ENCODE assay signal across 8 mouse cellular contexts in genomic region chr11:58307411-58308080, GRCm38 (mm10). TPM values are rescaled to one million over a fixed set of nuclear protein-coding genes. Genes with fewer than 3 reads are reported as not detected.
DNase-seq lines count a peak whose midpoint lies in the region; ATAC-seq and TF ChIP-seq lines count a peak whose summit lies in the region.

No protein-coding gene starts in this region.

- peaks cover 13% of the 10 kb centered on the region for H3K36me3 ChIP-seq in C2C12 (ENCODE audit: control insufficient read depth, insufficient read depth)
- peaks cover 9% of the 10 kb centered on the region; the same call in 1 of the 2 replicates for H3K36me3 ChIP-seq in embryonic facial prominence, embryonic 14.5 days (ENCODE audit: control insufficient read depth, insufficient read depth, low read length)
- H3K36me3 ChIP-seq in heart, embryonic 12.5 days: peaks cover 5% of the 10 kb centered on the region; the same call in 1 of the 2 replicates
- H3K36me3 ChIP-seq in kidney, embryonic 15.5 days: peaks cover 25% of the 10 kb centered on the region
- H3K36me3 ChIP-seq in neural tube, embryonic 14.5 days (ENCODE audit: control insufficient read depth, insufficient read depth, low read length): 0 out of 2 replicates have a peak, but pooled peaks cover 6% of the 10 kb centered on the region

- WGBS in embryonic facial prominence, embryonic 14.5 days: 1% methylated on average over 29 of the region's 42 CpGs
- WGBS in heart, embryonic 12.5 days: under 1% methylated on average over 42 of the region's 42 CpGs
- WGBS in kidney, embryonic 15.5 days: under 1% methylated on average over 42 of the region's 42 CpGs
- under 1% methylated on average over 42 of the region's 42 CpGs for WGBS in neural tube, embryonic 14.5 days

- peak; percentile 76 for ATAC-seq in embryonic facial prominence, embryonic 14.5 days (ENCODE audit: low read depth)
- ATAC-seq in heart, embryonic 12.5 days (ENCODE audit: insufficient number of reproducible peaks, low FRiP score): peak; percentile 35
- peak; percentile 86 for ATAC-seq in kidney, embryonic 15.5 days (replicated peaks; ENCODE audit: low FRiP score)
- peak; percentile 32 for ATAC-seq in neural tube, embryonic 14.5 days (ENCODE audit: low read depth)

- peaks cover 12% of the 10 kb centered on the region for H3K79me2 ChIP-seq in C2C12 (ENCODE audit: control insufficient read depth, insufficient read depth)

- H3K9ac ChIP-seq in embryonic facial prominence, embryonic 14.5 days (ENCODE audit: low read depth, low read length): peak overlapping the region; percentile 72
- H3K9ac ChIP-seq in heart, embryonic 12.5 days: peak overlapping the region; percentile 85
- H3K9ac ChIP-seq in kidney, embryonic 15.5 days: peak overlapping the region; percentile 59
- peak overlapping the region; percentile 60 for H3K9ac ChIP-seq in neural tube, embryonic 14.5 days (replicated peaks; ENCODE audit: low read depth, low read length)

- peak overlapping the region; percentile 56 for H3K4me3 ChIP-seq in C2C12 (ENCODE audit: insufficient read depth, poor library complexity, severe bottlenecking)
- peak overlapping the region; percentile 48 for H3K4me3 ChIP-seq in embryonic facial prominence, embryonic 14.5 days (ENCODE audit: low read depth, low read length)
- H3K4me3 ChIP-seq in heart, embryonic 12.5 days: peak overlapping the region; percentile 56
- peak overlapping the region; percentile 58 for H3K4me3 ChIP-seq in kidney, embryonic 15.5 days (replicated peaks)
- peak overlapping the region; percentile 45 for H3K4me3 ChIP-seq in neural tube, embryonic 14.5 days (ENCODE audit: low read depth, low read length)

- peaks cover 15% of the 10 kb centered on the region for H3K4me1 ChIP-seq in embryonic facial prominence, embryonic 14.5 days (ENCODE audit: control insufficient read depth, insufficient read depth, low read length)
- peaks cover 14% of the 10 kb centered on the region for H3K4me1 ChIP-seq in heart, embryonic 12.5 days (replicated peaks)
- peaks cover 26% of the 10 kb centered on the region for H3K4me1 ChIP-seq in kidney, embryonic 15.5 days
- peaks cover 13% of the 10 kb centered on the region for H3K4me1 ChIP-seq in neural tube, embryonic 14.5 days (ENCODE audit: control insufficient read depth, insufficient read depth, low read length)

- peaks cover 2% of the 10 kb centered on the region for H3K79me3 ChIP-seq in C2C12 (ENCODE audit: low read depth)

- TF ChIP-seq CTCF in C2C12 (IDR thresholded peaks at IDR 0.05; ENCODE audit: control insufficient read depth, insufficient read depth, insufficient read length): no peak

- peak; percentile 64 for DNase-seq in adrenal gland, postnatal 10 days
- DNase-seq in embryonic facial prominence, embryonic 14.5 days (ENCODE audit: low spot score): peak; percentile 86
- peak; percentile 73 to 84 for DNase-seq in lung, adult 18-20 months
- DNase-seq in thymus, adult 18-20 months: peak; percentile 43 to 63

- peak overlapping the region; percentile 82 for H3K27ac ChIP-seq in embryonic facial prominence, embryonic 14.5 days (replicated peaks; ENCODE audit: low read depth, low read length)
- H3K27ac ChIP-seq in heart, embryonic 12.5 days (ENCODE audit: poor library complexity, severe bottlenecking): no peak overlapping the region
- peak overlapping the region; percentile 90 for H3K27ac ChIP-seq in kidney, embryonic 15.5 days
- peak overlapping the region; percentile 66 for H3K27ac ChIP-seq in neural tube, embryonic 14.5 days (ENCODE audit: low read depth, low read length)

- peak overlapping the region; percentile 78 for H3ac ChIP-seq in C2C12 (ENCODE audit: control insufficient read depth, insufficient read length, low read depth)

- H3K9me3 ChIP-seq in embryonic facial prominence, embryonic 14.5 days (ENCODE audit: control insufficient read depth, low read length): no peaks in the 10 kb centered on the region
- no peaks in the 10 kb centered on the region for H3K9me3 ChIP-seq in heart, embryonic 12.5 days (replicated peaks)
- no peaks in the 10 kb centered on the region for H3K9me3 ChIP-seq in kidney, embryonic 15.5 days (replicated peaks)
- H3K9me3 ChIP-seq in neural tube, embryonic 14.5 days (ENCODE audit: control insufficient read depth, low read length): no peaks in the 10 kb centered on the region

- no peaks in the 10 kb centered on the region for H3K27me3 ChIP-seq in C2C12 (ENCODE audit: control insufficient read depth, insufficient read depth, insufficient read length)
- no peaks in the 10 kb centered on the region for H3K27me3 ChIP-seq in embryonic facial prominence, embryonic 14.5 days (replicated peaks; ENCODE audit: control insufficient read depth, insufficient read depth, low read length)
- no peaks in the 10 kb centered on the region; the same call in 1 of the 2 replicates for H3K27me3 ChIP-seq in heart, embryonic 12.5 days (replicated peaks)
- no peaks in the 10 kb centered on the region for H3K27me3 ChIP-seq in kidney, embryonic 15.5 days
- no peaks in the 10 kb centered on the region for H3K27me3 ChIP-seq in neural tube, embryonic 14.5 days (ENCODE audit: control insufficient read depth, insufficient read depth, low read length)

- H3K4me2 ChIP-seq in embryonic facial prominence, embryonic 14.5 days (ENCODE audit: low read depth, low read length): peak overlapping the region; percentile 96
- peak overlapping the region; percentile 99 for H3K4me2 ChIP-seq in heart, embryonic 12.5 days
- H3K4me2 ChIP-seq in kidney, embryonic 15.5 days: peak overlapping the region; percentile 90
- peak overlapping the region; percentile 70 for H3K4me2 ChIP-seq in neural tube, embryonic 14.5 days (ENCODE audit: low read depth, low read length)

TF ChIP-seq in C2C12, 6 proteins besides CTCF, POLR2A, EP300 and RAD21:
- no peak for TF ChIP-seq FOSL1 (IDR thresholded peaks at IDR 0.05; ENCODE audit: insufficient read depth, low read length, poor library complexity, severe bottlenecking)
- TF ChIP-seq MYOD1 (IDR thresholded peaks at IDR 0.05; ENCODE audit: control insufficient read depth, insufficient read length, low read depth): no peak
- peak; percentile 69 for TF ChIP-seq MAX (IDR thresholded peaks at IDR 0.05)

RNA-seq across cellular contexts. Expression of gene Zfp692, which starts 0.7 kb away (rescaled TPM):
- 6.8 TPM for polyA plus RNA-seq in C2C12 (2012; fragmentation: generic; extraction: Trizol)
- 10 to 100 TPM in 1 of 2 experiments, 1 to 10 TPM in 1; 6.9 to 13.1 TPM for total RNA-seq in adrenal gland, postnatal 10 days (2021)
- polyA plus RNA-seq in embryonic facial prominence, embryonic 14.5 days (2014; fragmentation: Nextera tagmentation; extraction: Ambion mirVana): 14.2 and 14.7 TPM in 2 replicates
- 14.9 and 15.5 TPM in 2 replicates for polyA plus RNA-seq in heart, embryonic 12.5 days (2016; fragmentation: Nextera tagmentation; extraction: Ambion mirVana)
- polyA plus RNA-seq in kidney, embryonic 15.5 days (2015; fragmentation: Nextera tagmentation; extraction: Ambion mirVana): 29.1 and 30.5 TPM in 2 replicates
- 18.9 and 22.0 TPM in 2 replicates for polyA plus RNA-seq in neural tube, embryonic 14.5 days (2014; fragmentation: Nextera tagmentation; extraction: Ambion mirVana)

RNA-seq across cellular contexts. Expression of gene Zfp672, which starts 22.6 kb away (rescaled TPM):
- 12.5 TPM for polyA plus RNA-seq in C2C12 (2012; fragmentation: generic; extraction: Trizol)
- 10 to 100 TPM; 50.9 to 60.2 TPM for total RNA-seq in adrenal gland, postnatal 10 days (2021)
- 42.3 TPM in 2 replicates for polyA plus RNA-seq in embryonic facial prominence, embryonic 14.5 days (2014; fragmentation: Nextera tagmentation; extraction: Ambion mirVana)
- 32.4 and 33.6 TPM in 2 replicates for polyA plus RNA-seq in heart, embryonic 12.5 days (2016; fragmentation: Nextera tagmentation; extraction: Ambion mirVana)
- polyA plus RNA-seq in kidney, embryonic 15.5 days (2015; fragmentation: Nextera tagmentation; extraction: Ambion mirVana): 36.2 and 40.4 TPM in 2 replicates
- 44.4 and 44.5 TPM in 2 replicates for polyA plus RNA-seq in neural tube, embryonic 14.5 days (2014; fragmentation: Nextera tagmentation; extraction: Ambion mirVana)

RNA-seq across cellular contexts. Expression of gene Sh3bp5l, which starts 23.0 kb away (rescaled TPM):
- 30.8 TPM for polyA plus RNA-seq in C2C12 (2012; fragmentation: generic; extraction: Trizol)
- total RNA-seq in adrenal gland, postnatal 10 days (2021): 10 to 100 TPM; 36.6 to 46.1 TPM
- polyA plus RNA-seq in embryonic facial prominence, embryonic 14.5 days (2014; fragmentation: Nextera tagmentation; extraction: Ambion mirVana): 23.2 and 27.3 TPM in 2 replicates
- polyA plus RNA-seq in heart, embryonic 12.5 days (2016; fragmentation: Nextera tagmentation; extraction: Ambion mirVana): 26.6 and 27.8 TPM in 2 replicates
- 34.2 and 37.0 TPM in 2 replicates for polyA plus RNA-seq in kidney, embryonic 15.5 days (2015; fragmentation: Nextera tagmentation; extraction: Ambion mirVana)
- polyA plus RNA-seq in neural tube, embryonic 14.5 days (2014; fragmentation: Nextera tagmentation; extraction: Ambion mirVana): 32.8 and 36.2 TPM in 2 replicates

RNA-seq across cellular contexts. Expression of gene 4930438A08Rik, which starts 32.9 kb away (rescaled TPM):
- 0.01 TPM for polyA plus RNA-seq in C2C12 (2012; fragmentation: generic; extraction: Trizol)
- under 1 TPM; 0.21 to 0.36 TPM for total RNA-seq in adrenal gland, postnatal 10 days (2021)
- polyA plus RNA-seq in embryonic facial prominence, embryonic 14.5 days (2014; fragmentation: Nextera tagmentation; extraction: Ambion mirVana): 0.22 and 0.45 TPM in 2 replicates
- not detected in 2 replicates for polyA plus RNA-seq in heart, embryonic 12.5 days (2016; fragmentation: Nextera tagmentation; extraction: Ambion mirVana)
- 0.18 TPM in 1 of 2 replicates, not detected in the other for polyA plus RNA-seq in kidney, embryonic 15.5 days (2015; fragmentation: Nextera tagmentation; extraction: Ambion mirVana)
- polyA plus RNA-seq in neural tube, embryonic 14.5 days (2014; fragmentation: Nextera tagmentation; extraction: Ambion mirVana): not detected in 2 replicates

Comparison
In these comparisons a context has a peak if more than half of its experiments do, and no peak if none do; other contexts are left out.
1. ATAC-seq: peak in every context shown above with its lines; median percentile 86 in kidney, embryonic 15.5 days; 76 in embryonic facial prominence, embryonic 14.5 days; 35 in heart, embryonic 12.5 days; 32 in neural tube, embryonic 14.5 days.